Mouse (Mus musculus) CH12.LX (cell line): ENCODE results near the gene Ilkap.

ENCODE experiments used
- CTCF ChIP-seq, 2 experiments: IDR thresholded peaks in 1 of 2; conservative IDR thresholded peaks in 1 of 2; 2 replicates each; pipeline ENCODE4 v1.5.1; 2011 to 2012; ENCODE audit warnings: low read depth in 2 of 2, low read length in 2 of 2, improper control_type of control experiment in 1 of 2, inconsistent platforms in 1 of 2, mild to moderate bottlenecking in 1 of 2, moderate library complexity in 1 of 2
- MYC ChIP-seq: IDR thresholded peaks from 2 replicates; pipeline ENCODE4 v1.6.1; 2011; ENCODE audit warnings: low read depth, mild to moderate bottlenecking, improper control_type of control experiment, low read length
- POLR2AphosphoS2 ChIP-seq: IDR thresholded peaks from 2 replicates; pipeline ENCODE4 v1.6.1; 2011; ENCODE audit warnings: low read depth, low read length, improper control_type of control experiment
- USF2 ChIP-seq: conservative IDR thresholded peaks from 2 replicates; pipeline ENCODE4 v1.6.1; 2011; ENCODE audit warnings: low read depth, low read length, improper control_type of control experiment
- ZC3H11A ChIP-seq: IDR thresholded peaks from 2 replicates; pipeline ENCODE4 v1.6.1; 2012; ENCODE audit warnings: low read depth, mild to moderate bottlenecking, inconsistent platforms, low read length, improper control_type of control experiment
- ZKSCAN1 ChIP-seq: IDR thresholded peaks from 2 replicates; pipeline ENCODE4 v1.6.1; 2012; ENCODE audit warnings: low read depth, inconsistent platforms, low read length, improper control_type of control experiment, borderline replicate concordance
- ZNF384 ChIP-seq: IDR thresholded peaks from 2 replicates; pipeline ENCODE4 v1.6.1; 2012; ENCODE audit warnings: low read depth, low read length, improper control_type of control experiment, inconsistent platforms

GRCm38 (mm10) chr1:91417991-91418390, 19.4 kb upstream of the Ilkap start:
- TF ChIP-seq ZC3H11A (no peak), POLR2AphosphoS2 (no peak), USF2 (no peak), ZNF384 (no peak), CTCF (conservative IDR thresholded peaks at IDR 0.05 in 1 of 2, IDR thresholded peaks at IDR 0.05 in 1 of 2; ENCODE audit: low read depth in 2 of 2, low read length in 2 of 2) (no peak), MYC (no peak), ZKSCAN1 (no peak)
